Mouse (Mus musculus) liver, embryonic 13.5 days (tissue): ENCODE measurements around the gene Tbc1d1. TPM values are rescaled to one million over a fixed set of nuclear protein-coding genes. Genes with fewer than 3 reads are reported as not detected.

Experiments
- ATAC-seq: fragments of 200-750 bp; cut with Nextera tagmentation; 2 replicates; pipeline ENCODE4 v1.8.0; 2017; ENCODE audit warnings: low read depth, mild to moderate bottlenecking, moderate number of reproducible peaks, moderate library complexity
- DNase-seq: peaks from one replicate; pipeline ENCODE4 v3.0.0; 2022
- H3K27ac ChIP-seq: fragments of 300-500 bp; sonication (generic); 2 replicates; pipeline ENCODE4 v1.5.1; 2015; ENCODE audit warnings: moderate library complexity, mild to moderate bottlenecking, inconsistent platforms
- H3K27me3 ChIP-seq: fragments of 300-500 bp; sonication (generic); 2 replicates; pipeline ENCODE4 v1.6.1; 2015; ENCODE audit warnings: mild to moderate bottlenecking, inconsistent platforms
- H3K36me3 ChIP-seq: fragments of 300-500 bp; sonication (generic); 2 replicates; pipeline ENCODE4 v1.6.1; 2015; ENCODE audit warnings: mild to moderate bottlenecking, inconsistent platforms
- H3K4me1 ChIP-seq: fragments of 300-500 bp; sonication (generic); replicated peaks from 2 replicates; pipeline ENCODE4 v1.6.1; 2015; ENCODE audit warnings: inconsistent platforms
- H3K4me2 ChIP-seq: fragments of 300-500 bp; sonication (generic); 2 replicates; pipeline ENCODE4 v1.6.1; 2015; ENCODE audit warnings: inconsistent platforms, mild to moderate bottlenecking, moderate library complexity
- H3K4me3 ChIP-seq: fragments of 300-500 bp; sonication (generic); replicated peaks from 2 replicates; pipeline ENCODE4 v1.5.1; 2015; ENCODE audit warnings: mild to moderate bottlenecking, inconsistent platforms
- H3K9ac ChIP-seq: fragments of 300-500 bp; sonication (generic); 2 replicates; pipeline ENCODE4 v1.6.1; 2015; ENCODE audit warnings: mild to moderate bottlenecking, inconsistent platforms
- H3K9me3 ChIP-seq: fragments of 300-500 bp; sonication (generic); replicated peaks from 2 replicates; pipeline ENCODE4 v1.6.1; 2016; ENCODE audit warnings: inconsistent platforms
- WGBS: fragments of 180-500 bp; shearing (Covaris S2); methylation state at CpG from one replicate; pipeline ENCODE4 v1.1.7; 2015; ENCODE audit not compliant: insufficient replicate concordance; 5-methylcytosine and 5-hydroxymethylcytosine counted together
- polyA plus RNA-seq: library from polyadenylated mRNA; unstranded; fragments of >200 nt; fragmentation: Nextera tagmentation; extraction: Ambion mirVana; gene quantifications from 2 replicates; pipeline ENCODE4 v1.2.1, GENCODE M21; 2015

The Tbc1d1 gene
- polyA plus RNA-seq = 7.0 and 10.2 TPM in 2 replicates

DNA sequence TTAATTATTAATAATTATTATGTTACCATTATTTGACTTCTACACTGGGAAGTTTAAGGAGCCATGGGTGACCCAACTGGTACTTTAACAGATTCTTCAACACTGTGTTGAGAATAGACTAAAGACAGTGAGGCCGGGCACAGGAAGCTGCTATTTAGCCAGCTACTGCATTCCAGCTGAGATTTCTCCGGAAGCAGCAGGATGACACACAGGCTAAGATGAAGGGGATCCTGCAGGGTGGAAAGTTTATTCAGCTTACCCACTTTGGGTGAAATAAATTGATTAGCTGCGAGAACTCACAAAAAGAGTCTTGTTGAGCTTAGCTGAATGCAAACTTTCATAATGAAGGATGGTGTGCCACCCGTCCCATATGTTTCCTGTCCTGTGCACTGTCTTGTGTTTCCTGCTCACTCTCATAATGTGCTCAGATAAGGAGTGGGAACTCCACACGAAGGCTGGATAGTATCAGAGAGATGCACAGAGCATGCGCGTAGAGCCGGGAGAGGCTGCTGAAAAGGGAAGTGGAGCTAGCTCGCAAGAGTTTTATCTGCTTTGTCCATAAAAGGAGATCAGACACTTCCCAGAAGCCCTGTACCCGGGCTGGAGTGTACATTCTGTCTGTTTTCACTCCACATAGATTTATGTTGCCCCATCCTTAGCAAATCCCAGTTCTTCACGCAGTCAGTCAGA lies at the start of gene Tbc1d1:
Gene Tbc1d1 (plus strand): TSS at position 445 of the 690 bp plus-strand sequence.
- peak within 1 kb of the TSS; percentile 57 for H3K27ac ChIP-seq
- H3K27me3 ChIP-seq = peaks cover 21% of the 10 kb centered on the region
- no peaks in the 10 kb centered on the region for H3K36me3 ChIP-seq
- peak within 1 kb of the TSS; percentile 36 for H3K4me3 ChIP-seq
- H3K9me3 ChIP-seq = no peaks in the 10 kb centered on the region
- H3K4me1 ChIP-seq = peaks cover 48% of the 10 kb centered on the region
- H3K9ac ChIP-seq = peak within 1 kb of the TSS; percentile 59
- peak; percentile 40 for DNase-seq
- ATAC-seq = peak; percentile 71
- H3K4me2 ChIP-seq = peak within 1 kb of the TSS; percentile 63
- WGBS = 11% methylated on average over 11 of the region's 11 CpGs

DNA sequence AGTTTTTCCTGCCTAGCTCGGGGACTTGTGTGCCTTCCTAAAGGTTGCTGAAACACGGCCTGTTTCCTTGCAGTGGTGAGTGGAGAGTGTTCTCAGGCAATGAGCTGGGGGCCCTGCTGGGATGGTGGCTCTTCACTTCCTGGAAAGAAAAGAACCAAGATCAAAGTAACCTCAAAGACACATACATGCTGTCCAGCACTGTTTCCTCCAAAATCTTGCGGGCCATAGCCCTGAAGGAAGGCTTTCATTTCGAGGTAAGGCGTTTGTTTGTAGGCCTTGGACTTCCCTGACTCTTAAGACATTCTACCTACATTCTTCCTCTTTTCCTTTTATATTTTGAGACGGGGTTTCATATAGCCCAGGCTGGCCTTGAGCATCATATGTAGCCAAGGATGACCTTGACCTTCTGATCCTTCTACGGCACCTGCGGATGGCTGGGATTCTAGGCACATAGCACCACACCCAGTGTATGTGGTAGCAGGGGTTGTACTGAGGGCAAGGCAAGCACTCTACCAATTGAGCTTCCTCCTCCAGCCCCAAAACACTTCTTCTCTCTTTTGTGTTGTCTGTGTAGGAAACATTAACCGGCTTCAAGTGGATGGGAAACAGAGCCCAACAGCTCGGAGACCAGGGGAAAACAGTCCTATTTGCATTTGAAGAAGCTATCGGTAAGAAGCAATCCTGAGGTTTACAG lies 48.4 kb upstream of the Tbc1d1 start:
- H3K4me2 ChIP-seq = no peak overlapping the region
- no peak overlapping the region for H3K27ac ChIP-seq
- no peak overlapping the region for H3K4me3 ChIP-seq
- peaks cover 64% of the 10 kb centered on the region for H3K36me3 ChIP-seq
- 81% methylated on average over 11 of the region's 11 CpGs for whole genome bisulfite sequencing
- H3K27me3 ChIP-seq = no peaks in the 10 kb centered on the region
- H3K9me3 ChIP-seq = no peaks in the 10 kb centered on the region
- DNase-seq = no peak
- ATAC-seq = no peak
- H3K9ac ChIP-seq = no peak overlapping the region
- peaks cover 5% of the 10 kb centered on the region for H3K4me1 ChIP-seq

DNA sequence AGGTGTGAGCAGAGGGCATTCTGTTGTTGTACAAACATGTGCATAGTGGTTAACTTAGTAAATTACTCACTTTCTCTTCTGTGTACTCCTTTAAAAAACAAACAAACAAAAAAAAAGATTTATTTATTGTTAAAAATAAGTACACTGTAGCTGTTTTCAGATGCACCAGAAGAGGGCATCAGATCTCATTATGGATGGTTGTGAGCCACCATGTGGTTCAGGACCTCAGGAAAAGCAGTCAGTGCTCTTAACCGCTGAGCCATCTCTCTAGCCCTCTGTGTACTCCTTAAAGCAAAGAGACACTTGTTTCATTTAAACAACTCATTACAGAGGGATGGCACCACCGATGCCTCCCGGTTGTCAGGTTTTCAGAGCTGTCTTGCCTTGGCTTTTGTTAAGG lies 46.9 kb upstream of the Tbc1d1 start:
- Histone ChIP-seq H3K4me1 (no peaks in the 10 kb centered on the region), H3K9me3 (no peaks in the 10 kb centered on the region), H3K27me3 (no peaks in the 10 kb centered on the region), H3K9ac (no peak overlapping the region), H3K36me3 (peaks cover 73% of the 10 kb centered on the region), H3K4me2 (no peak overlapping the region), H3K4me3 (no peak overlapping the region), H3K27ac (no peak overlapping the region)
- no peak for DNase-seq
- ATAC-seq = no peak
- WGBS = 75% methylated on average over 3 of the region's 3 CpGs

DNA sequence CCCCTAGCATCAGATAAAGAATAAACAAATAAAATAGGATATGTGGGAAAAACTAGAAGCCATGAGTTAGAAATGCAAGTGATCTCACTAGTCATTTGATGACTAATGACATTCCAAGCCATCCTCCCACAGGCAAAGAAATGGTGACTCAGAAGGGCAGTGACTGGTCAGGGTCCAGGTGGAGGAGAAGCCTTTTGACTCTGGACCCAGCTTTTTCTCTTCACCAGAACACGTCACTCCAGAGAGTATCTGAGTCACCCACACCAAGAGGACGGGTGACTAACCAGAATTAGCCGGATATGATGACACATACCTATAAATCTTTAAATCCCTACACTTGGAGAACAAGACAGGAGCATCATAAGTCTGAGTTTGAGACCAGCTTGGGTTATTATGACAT lies 43.7 kb upstream of the Tbc1d1 start:
- ATAC-seq = no peak

DNA sequence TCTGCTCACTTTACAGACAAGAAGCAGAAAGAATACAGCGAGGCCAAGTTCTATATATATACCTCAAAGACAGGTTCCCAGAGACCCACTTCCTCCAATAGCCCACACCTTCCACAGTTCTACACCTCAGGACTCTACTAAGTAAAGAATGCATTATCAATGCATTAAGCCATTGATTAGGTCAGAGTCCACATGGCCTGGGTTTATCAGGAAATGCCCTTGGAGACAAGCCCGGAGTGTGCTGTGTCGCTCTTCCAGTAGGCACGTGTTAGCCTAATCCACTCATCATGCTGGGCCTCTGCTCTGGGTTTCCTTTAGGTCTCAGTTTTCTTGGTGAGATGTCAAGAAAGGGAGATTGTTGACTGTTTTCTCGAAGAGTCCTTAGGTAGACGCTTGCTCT lies 41.9 kb upstream of the Tbc1d1 start:
- DNase-seq = no peak
- ATAC-seq = no peak
- Histone ChIP-seq H3K27me3 (no peaks in the 10 kb centered on the region), H3K36me3 (peaks cover 71% of the 10 kb centered on the region), H3K9me3 (0 out of 2 replicates have a peak, but pooled peaks cover 5% of the 10 kb centered on the region), H3K4me1 (no peaks in the 10 kb centered on the region), H3K4me2 (no peak overlapping the region), H3K4me3 (no peak overlapping the region), H3K9ac (no peak overlapping the region), H3K27ac (no peak overlapping the region)
- 83% methylated on average over 6 of the region's 6 CpGs for WGBS

More for the DNA sequence above, 43.7 kb upstream of the Tbc1d1 start:
- Histone ChIP-seq H3K4me2 (no peak overlapping the region), H3K9me3 (0 out of 2 replicates have a peak, but pooled peaks cover 5% of the 10 kb centered on the region), H3K36me3 (peaks cover 84% of the 10 kb centered on the region), H3K9ac (no peak overlapping the region), H3K4me3 (no peak overlapping the region), H3K4me1 (no peaks in the 10 kb centered on the region), H3K27me3 (no peaks in the 10 kb centered on the region), H3K27ac (no peak overlapping the region)
- DNase-seq = no peak
- 76% methylated on average over 3 of the region's 3 CpGs for WGBS

DNA sequence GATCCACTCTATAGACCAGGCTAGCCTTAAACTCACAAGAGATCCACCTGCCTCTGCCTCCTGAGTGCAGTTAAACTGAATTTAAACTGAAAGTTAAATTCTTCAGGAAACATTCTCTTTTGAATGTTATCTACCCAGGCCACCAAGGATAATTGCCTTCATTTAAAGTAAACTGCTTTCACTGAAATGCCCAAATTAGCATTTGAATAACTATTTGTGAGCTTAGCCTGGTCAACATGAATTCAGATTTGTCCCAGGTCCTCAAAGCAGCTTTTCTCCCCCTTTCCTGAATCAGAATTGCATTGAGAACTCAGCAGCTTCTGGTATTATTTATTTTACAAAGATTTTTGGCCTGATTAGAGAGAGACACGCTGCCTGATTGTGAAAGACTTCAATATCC lies 38.9 kb upstream of the Tbc1d1 start:
- H3K4me2 ChIP-seq = no peak overlapping the region
- H3K36me3 ChIP-seq = peaks cover 49% of the 10 kb centered on the region
- no peak overlapping the region for H3K4me3 ChIP-seq
- WGBS = 82% methylated on average over 1 of the region's 1 CpGs
- H3K27me3 ChIP-seq = no peaks in the 10 kb centered on the region
- DNase-seq (no peak), ATAC-seq (no peak)
- no peak overlapping the region for H3K9ac ChIP-seq
- 0 out of 2 replicates have a peak, but pooled peaks cover 5% of the 10 kb centered on the region for H3K9me3 ChIP-seq
- no peak overlapping the region for H3K27ac ChIP-seq
- H3K4me1 ChIP-seq = no peaks in the 10 kb centered on the region

DNA sequence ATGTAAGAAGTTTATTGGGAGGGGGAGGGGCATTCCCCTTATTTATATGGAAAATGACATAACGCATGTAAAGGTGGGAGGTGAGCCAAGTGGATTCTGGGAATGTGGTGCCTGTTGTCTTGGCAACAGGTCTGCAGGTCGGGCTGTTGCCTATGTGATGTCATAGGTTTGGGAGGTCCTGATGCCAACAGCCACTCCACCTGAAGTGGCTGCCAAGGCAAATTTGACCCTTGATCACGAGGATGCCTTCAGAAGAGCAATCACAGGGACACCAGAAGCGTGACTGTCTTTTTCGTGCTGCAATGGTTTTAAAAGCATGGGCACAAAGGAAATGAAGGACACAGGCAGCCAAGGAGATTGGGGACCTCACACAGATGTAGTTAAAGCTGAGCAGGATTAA lies 30.3 kb upstream of the Tbc1d1 start:
- Histone ChIP-seq H3K27me3 (no peaks in the 10 kb centered on the region), H3K4me1 (no peaks in the 10 kb centered on the region), H3K36me3 (peaks cover 14% of the 10 kb centered on the region), H3K4me3 (no peak overlapping the region), H3K9ac (no peak overlapping the region), H3K27ac (no peak overlapping the region), H3K4me2 (no peak overlapping the region), H3K9me3 (no peaks in the 10 kb centered on the region)
- 74% methylated on average over 5 of the region's 5 CpGs for WGBS
- ATAC-seq = no peak
- no peak for DNase-seq

DNA sequence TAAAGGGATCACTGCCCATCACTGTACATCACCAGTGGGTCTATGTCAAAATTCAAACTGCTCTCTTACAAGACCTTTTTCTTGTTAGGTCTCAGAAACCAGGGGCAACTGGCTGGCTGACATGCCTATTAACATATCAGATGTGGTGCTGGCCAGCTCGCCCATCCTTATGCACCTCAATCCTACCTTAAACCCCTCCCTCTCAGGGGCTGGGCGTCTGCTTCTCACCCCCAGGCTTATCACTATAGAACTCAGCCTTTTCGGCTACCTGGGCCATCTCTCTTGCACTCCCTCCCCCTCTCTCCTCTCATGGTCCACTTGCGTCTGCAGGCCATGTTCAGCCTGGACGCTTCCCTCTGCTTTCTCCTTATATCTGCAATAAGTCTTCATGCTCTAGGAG lies 24.6 kb upstream of the Tbc1d1 start:
- no peaks in the 10 kb centered on the region for H3K9me3 ChIP-seq
- no peak overlapping the region for H3K27ac ChIP-seq
- no peak overlapping the region for H3K4me3 ChIP-seq
- no peak overlapping the region for H3K9ac ChIP-seq
- H3K27me3 ChIP-seq = no peaks in the 10 kb centered on the region
- H3K36me3 ChIP-seq = peaks cover 8% of the 10 kb centered on the region
- H3K4me1 ChIP-seq = no peaks in the 10 kb centered on the region
- 54% methylated on average over 5 of the region's 5 CpGs for WGBS
- H3K4me2 ChIP-seq = no peak overlapping the region
- DNase-seq (no peak), ATAC-seq (no peak)

DNA sequence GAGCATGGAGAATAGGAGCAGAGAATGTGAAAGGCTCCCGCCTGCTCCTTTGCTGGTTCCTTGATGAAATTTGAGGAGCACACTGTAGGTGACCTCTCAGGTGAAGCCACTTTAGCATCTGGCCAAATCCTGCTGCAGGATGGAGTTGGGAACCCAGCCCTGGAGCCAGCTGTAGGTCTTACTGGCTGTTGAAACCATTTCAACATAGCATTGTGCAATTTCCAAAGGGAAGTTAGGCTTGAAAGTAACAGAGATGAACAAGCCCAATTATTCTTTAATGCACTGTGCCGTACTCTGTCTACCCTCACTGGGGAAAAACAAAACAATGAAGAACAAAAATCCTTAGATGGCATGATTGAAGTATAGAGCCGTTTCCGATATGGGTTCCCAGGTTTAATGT lies 22.2 kb upstream of the Tbc1d1 start:
- Histone ChIP-seq H3K4me2 (no peak overlapping the region), H3K9ac (no peak overlapping the region), H3K27me3 (no peaks in the 10 kb centered on the region), H3K4me1 (no peaks in the 10 kb centered on the region), H3K4me3 (no peak overlapping the region), H3K9me3 (no peaks in the 10 kb centered on the region), H3K27ac (no peak overlapping the region), H3K36me3 (no peaks in the 10 kb centered on the region)
- no peak for ATAC-seq
- WGBS = 76% methylated on average over 4 of the region's 4 CpGs
- no peak for DNase-seq

DNA sequence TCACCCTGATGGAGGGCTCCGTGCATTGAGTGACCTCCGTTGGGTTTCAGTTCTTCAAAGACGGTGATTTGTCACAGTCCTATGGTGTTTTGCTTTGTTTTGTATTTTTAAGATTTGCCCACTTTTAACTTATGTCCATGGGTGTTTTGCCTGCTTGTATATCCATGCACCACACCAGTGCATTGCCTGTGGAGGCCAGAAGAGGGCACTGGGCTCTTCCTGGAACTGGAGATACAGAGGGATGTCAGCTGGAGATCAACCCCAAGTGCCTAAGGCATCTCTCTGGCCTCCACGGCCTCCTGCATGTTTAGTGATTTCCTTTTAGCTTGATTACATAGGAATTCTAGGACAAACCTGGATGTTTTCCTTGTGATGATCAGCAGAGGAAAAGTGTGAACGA lies 19.8 kb upstream of the Tbc1d1 start:
- Histone ChIP-seq H3K9me3 (no peaks in the 10 kb centered on the region), H3K27me3 (no peaks in the 10 kb centered on the region), H3K27ac (no peak overlapping the region), H3K9ac (no peak overlapping the region), H3K36me3 (no peaks in the 10 kb centered on the region), H3K4me2 (no peak overlapping the region), H3K4me3 (no peak overlapping the region), H3K4me1 (no peaks in the 10 kb centered on the region)
- ATAC-seq = no peak
- DNase-seq = no peak
- WGBS = 55% methylated on average over 5 of the region's 5 CpGs

DNA sequence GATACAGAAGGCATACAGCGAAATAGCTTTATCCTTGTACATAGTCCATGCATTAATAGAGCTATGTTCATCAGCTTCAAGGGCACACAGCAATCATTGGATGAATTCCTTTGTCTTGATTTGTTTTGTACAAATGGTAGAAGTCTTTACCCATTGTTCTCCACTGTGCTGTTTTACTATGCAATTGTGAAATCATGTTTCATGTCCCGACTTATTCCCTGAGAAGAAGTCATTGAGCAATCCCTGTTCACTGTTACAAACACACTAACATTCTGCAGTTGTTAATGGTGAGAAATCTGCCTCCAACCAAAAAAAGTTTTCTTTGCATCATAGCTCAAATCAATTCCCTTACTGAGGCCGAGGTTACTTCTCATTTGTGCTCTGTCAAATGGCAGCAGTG lies 15.9 kb upstream of the Tbc1d1 start:
- 54% methylated on average over 3 of the region's 3 CpGs for WGBS
- Histone ChIP-seq H3K4me3 (no peak overlapping the region), H3K9me3 (no peaks in the 10 kb centered on the region), H3K4me1 (no peaks in the 10 kb centered on the region), H3K9ac (no peak overlapping the region), H3K4me2 (no peak overlapping the region), H3K27ac (no peak overlapping the region), H3K36me3 (no peaks in the 10 kb centered on the region), H3K27me3 (no peaks in the 10 kb centered on the region)
- ATAC-seq (no peak), DNase-seq (no peak)

DNA sequence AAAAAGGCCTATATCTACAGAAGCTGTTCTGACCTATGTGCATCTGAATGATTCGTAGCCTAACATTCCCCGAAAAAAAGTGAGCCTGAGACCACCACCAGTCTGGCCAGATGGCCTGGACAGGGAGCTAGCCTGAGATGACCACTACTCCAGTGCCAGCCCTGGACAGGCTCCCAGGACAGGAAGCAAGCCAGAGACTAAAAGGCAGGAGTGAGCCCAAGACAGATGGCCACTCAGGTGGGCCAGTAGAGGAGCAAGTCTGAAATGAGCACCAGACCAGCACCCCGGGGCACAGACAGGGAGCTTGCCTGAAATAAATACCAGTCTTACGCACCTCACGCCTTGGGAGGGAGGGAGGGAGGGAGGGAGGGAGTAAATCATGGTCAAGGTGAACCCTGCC lies 11.8 kb upstream of the Tbc1d1 start:
- H3K36me3 ChIP-seq = no peaks in the 10 kb centered on the region
- no peak overlapping the region for H3K4me2 ChIP-seq
- no peak overlapping the region for H3K4me3 ChIP-seq
- peaks cover 5% of the 10 kb centered on the region for H3K4me1 ChIP-seq
- H3K9me3 ChIP-seq = no peaks in the 10 kb centered on the region
- no peaks in the 10 kb centered on the region for H3K27me3 ChIP-seq
- WGBS = 61% methylated on average over 5 of the region's 5 CpGs
- H3K9ac ChIP-seq = no peak overlapping the region
- DNase-seq = no peak
- H3K27ac ChIP-seq = no peak overlapping the region
- ATAC-seq = no peak
